Mouse (Mus musculus): ENCODE results near the gene Ikbkg.
A peak's percentile ranks its signal among the peaks of the same experiment; 100 is the strongest.
"Not testable (repeated sequence)": the region's sequence is repeated elsewhere in the genome, so short reads cannot be mapped to it uniquely, and the experiment has no call there.

Gene Ikbkg

GRCm38 (mm10) chrX:74392535-74393443 is at the start of gene Ikbkg, which contains the start of gene Fam3a:
Gene Ikbkg (plus strand): TSS chrX:74393290.
Gene Fam3a (minus strand): TSS chrX:74393272.
- ATAC-seq (ENCODE audit: low TSS enrichment): peak; percentile 100

GRCm38 (mm10) chrX:74352645-74353466 is 40.2 kb upstream of the Ikbkg start:
- peak; percentile 56 for ATAC-seq (ENCODE audit: low TSS enrichment)

GRCm38 (mm10) chrX:74353467-74353770 is 39.7 kb upstream of the Ikbkg start, which contains the start of gene Lage3:
Gene Lage3 (minus strand): TSS chrX:74353618.
- ATAC-seq (ENCODE audit: low TSS enrichment): peak; percentile 99

DNA sequence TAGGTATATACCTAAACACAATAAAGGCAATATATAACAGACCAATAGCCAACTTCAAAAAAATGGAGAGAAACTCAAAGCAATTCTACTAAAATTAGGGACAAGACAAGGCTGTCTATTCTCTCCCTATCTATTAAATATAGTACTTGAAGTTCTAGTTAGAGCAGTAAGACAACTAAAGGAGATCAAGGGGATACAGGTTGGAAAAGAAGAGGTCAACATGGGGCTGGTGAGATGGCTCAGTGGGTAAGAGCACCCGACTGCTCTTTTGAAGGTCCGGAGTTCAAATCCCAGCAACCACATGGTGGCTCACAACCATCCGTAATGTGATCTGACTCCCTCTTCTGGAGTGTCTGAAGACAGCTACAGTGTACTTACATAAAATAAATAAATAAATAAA is 36.0 kb upstream of the Ikbkg start:
- not testable (repeated sequence) for ATAC-seq (ENCODE audit: low TSS enrichment)

DNA sequence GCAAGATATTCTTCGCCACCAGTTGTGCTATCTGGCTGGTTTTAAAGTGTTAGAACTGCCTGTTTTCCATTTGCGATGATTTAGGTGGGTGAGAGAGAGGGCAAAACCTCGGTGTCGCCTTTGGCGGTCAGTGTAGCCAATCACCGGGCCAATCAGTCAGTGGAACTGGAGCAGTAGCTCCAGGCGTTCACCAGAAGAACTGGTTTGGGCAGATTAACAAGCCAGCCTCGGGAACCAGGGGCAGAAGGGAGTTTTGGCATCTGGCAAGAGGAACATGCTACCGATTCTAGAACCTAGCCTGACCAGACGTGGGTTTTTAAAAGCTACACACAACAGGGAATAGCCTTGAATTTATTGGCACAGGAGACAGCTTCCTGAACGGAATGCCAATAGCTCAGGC is 33.9 kb upstream of the Ikbkg start:
- ATAC-seq (ENCODE audit: low TSS enrichment): no peak

DNA sequence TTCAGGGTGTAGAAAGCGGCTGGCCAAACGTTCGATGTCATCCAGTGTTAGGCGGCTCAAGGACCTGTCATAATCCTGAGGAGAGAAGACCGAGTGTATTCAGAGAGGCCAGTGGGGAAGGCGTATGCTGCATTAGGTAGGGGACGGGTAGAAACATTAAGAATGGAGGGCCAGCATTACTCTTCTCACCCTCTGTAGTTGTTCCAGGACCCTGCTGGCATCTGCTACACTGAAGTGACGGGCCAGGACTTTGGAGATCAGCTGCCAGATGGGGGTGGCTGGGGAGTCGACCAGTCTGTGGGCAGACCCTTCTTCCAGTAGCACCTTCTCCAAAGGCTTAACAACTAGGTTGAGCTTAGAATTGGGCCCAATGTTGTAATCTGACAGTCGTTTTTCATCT is 25.6 kb upstream of the Ikbkg start:
- ATAC-seq (ENCODE audit: low TSS enrichment): peak; percentile 1; the same call in 1 of the 2 replicates

GRCm38 (mm10) chrX:74368209-74368909 is 24.7 kb upstream of the Ikbkg start:
- peak; percentile 72 for ATAC-seq (ENCODE audit: low TSS enrichment)

GRCm38 (mm10) chrX:74372888-74373549 is 20.1 kb upstream of the Ikbkg start, which contains the start of the genes Ubl4a and Slc10a3:
Gene Ubl4a (minus strand): TSS chrX:74373218.
Gene Slc10a3 (minus strand): TSS chrX:74373349.
- ATAC-seq (ENCODE audit: low TSS enrichment): peak; percentile 94

DNA sequence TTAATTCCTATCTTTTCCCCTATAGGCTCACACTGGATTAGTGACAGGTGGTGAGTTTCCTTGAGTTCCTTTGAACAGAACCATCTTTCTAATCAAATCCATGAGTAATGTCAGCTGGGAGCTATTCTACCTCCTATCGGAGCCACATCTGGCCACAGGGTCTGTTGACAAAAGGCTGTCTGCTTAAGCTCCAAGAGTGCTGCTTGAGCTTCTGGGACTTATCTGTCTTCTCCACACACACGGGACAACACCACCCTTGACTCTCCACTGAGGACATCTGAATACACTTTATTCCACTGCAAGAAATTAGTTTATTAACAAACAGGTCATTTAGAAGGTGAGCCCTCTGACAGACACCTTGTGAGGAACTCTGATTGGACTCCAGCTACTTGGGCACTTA is 8.6 kb upstream of the Ikbkg start:
- no peak for ATAC-seq (ENCODE audit: low TSS enrichment)

DNA sequence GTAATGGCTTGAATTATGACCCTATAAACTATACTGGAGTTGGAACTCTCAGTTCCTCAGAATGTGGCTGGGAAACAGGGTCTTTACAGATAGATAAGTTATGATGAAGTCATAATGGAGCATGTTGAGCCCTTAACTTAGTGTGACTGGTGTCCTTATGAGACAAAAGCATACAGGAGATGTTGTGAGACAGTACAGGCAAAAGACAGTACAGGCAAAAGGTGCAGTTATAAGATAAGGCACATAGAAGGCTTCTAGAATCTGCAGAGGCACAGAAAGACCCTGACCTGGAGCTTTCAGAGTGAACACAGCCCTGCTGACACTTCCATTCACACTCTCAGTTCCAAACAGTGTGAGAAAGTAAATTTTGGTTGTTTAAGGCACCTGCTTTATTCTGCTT is 4.9 kb upstream of the Ikbkg start:
- no peak for ATAC-seq (ENCODE audit: low TSS enrichment)

DNA sequence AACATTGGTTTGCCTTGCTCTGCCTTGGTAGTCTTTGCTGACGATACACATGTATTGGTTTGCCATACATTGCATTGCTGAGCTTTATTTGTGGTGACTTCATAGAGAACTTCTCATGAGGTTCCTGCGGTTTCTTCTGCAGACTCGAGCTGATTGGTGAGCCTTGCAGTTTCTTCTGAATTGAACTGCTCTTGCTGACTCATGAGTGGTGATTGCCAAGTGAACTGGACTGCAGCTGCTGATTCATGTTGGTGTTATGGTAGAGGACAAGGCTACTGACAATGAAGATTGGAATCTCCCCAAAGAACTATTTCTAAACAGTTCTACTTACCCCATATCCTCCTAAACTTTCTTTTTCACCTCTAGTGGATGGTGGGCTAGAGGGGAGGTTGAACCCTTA is 7.0 kb downstream of the Ikbkg start:
- no peak for ATAC-seq (ENCODE audit: low TSS enrichment)

- ATAC-seq (ENCODE audit: low TSS enrichment): no peak
These were observed 15.2 kb downstream of the Ikbkg start for GRCm38 (mm10) chrX:74408340-74408739.

DNA sequence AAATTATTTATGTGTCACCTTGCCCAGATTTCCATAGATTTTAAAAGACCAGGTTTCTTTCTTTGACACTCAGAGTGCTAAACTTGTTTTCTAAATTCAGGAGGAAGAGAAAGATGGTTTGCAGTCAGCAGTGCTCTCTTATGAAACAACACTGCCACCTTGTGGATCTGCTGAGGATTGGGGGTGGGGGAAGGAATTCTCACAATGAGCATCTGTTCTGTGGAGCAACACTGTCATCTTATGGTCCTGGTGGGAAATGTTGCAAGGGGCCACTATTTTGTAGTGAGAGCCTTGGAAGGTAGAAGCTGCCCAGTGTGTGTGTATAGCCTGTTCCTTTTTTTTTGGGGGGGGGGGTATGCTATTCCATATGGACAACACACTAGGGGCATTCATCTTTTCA is 20.3 kb downstream of the Ikbkg start:
- ATAC-seq (ENCODE audit: low TSS enrichment): peak; percentile 94

- ATAC-seq (ENCODE audit: low TSS enrichment): no peak
These were observed 31.4 kb downstream of the Ikbkg start for GRCm38 (mm10) chrX:74424443-74424842.

DNA sequence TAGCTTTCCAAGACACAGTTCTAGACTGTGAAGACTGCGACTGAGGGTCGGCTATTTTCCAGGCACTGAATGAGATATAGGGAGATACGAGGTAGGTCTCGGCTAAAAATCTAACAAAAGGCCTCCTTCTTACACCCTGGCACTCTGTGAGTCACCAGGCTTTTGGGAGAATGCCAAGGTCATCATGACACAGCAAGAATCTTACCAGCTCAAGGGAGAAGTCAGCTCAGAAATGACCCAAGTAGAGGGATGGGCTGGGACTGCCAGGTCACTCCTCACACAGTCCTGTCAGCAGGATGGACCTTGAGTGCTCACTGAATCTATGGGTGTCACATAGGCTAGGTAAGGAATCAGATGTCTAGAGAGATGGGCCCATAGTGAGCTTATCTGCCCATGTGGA is 32.1 kb downstream of the Ikbkg start:
- ATAC-seq (ENCODE audit: low TSS enrichment): no peak

GRCm38 (mm10) chrX:74426256-74426655 is 33.2 kb downstream of the Ikbkg start:
- no peak for ATAC-seq (ENCODE audit: low TSS enrichment)

DNA sequence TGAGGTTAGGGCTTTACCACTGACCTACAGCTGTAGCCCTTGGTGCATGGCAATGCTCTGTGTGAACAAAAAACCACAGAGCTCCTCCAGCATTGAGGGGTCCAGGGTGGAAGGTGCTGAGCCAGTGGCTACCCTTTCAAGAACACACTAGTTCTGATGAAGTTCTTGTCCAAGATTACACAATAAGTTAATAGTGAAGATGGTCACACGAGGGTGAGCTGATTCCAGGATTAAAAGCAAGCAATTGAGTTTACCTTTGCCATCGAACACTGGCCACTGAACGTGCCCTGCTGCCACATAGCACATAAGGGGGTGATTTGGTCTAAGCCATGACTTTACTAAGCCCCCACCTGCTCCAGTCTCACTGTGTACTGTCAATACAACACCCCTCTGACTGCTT is 34.0 kb downstream of the Ikbkg start:
- ATAC-seq (ENCODE audit: low TSS enrichment): no peak

DNA sequence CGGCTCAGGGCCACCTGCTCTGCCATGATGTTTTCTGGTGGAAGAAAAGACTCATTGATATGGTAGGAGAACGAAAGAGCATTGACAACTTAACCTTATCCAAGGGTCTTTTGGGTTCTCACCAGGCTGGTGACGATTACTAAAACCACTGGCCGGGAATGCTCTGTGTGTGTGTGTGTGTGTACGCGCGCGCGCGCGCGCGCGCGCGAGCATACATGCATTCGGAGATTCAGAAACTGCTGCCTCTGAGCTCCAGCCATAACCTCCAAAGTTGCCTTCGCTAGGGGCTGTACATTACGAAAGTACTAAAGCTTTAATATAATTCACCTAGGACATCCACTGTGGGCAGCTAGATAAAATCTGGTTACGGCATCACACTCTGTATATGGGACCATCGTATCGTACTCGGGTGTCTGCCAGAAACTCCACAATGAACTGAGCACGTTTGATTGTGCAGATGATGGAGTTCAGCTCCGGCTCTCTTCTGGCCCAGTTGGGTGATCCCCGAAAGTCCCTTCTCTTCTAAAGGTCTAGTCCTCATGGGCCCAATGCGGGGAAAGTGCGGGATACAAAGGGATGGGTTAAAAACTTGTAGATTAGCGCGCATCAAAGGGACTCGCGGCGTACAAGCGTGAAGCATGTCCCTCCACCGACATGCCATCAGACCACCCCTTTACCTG is 35.2 kb downstream of the Ikbkg start:
- peak; percentile 29 for ATAC-seq (ENCODE audit: low TSS enrichment)

DNA sequence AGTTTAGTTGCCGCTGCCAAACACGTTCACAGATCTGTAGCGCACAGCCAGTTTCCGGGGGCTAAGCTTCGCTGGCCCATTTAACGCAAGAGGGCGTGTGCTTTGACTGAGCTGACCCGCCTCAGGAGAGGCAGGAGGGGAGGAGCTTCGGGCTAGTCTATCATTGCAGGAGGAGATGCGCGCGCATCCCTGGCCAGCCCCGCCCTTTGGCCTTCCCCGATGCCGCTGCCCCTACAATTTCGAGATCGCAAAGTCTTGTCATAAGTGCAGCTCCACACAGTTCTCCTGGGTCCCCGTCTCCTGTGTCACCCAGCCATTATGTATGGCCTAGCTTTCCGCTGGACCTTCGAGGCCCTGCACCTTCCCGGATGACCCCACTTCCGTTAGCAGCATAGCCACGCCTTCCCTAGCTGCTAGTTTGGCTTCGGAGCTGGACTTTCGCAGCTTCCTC is 35.8 kb downstream of the Ikbkg start, which contains the start of gene G6pdx:
TSS of gene G6pdx (minus strand) at position 369 of the 451 bp plus-strand sequence.
- peak; percentile 76 for ATAC-seq (ENCODE audit: low TSS enrichment)

GRCm38 (mm10) chrX:74429290-74429821 is 36.3 kb downstream of the Ikbkg start:
- peak; percentile 79 for ATAC-seq (ENCODE audit: low TSS enrichment)
